Mouse (Mus musculus) 3134 (cell line): ENCODE results near the gene Cd101.

ENCODE experiments used
- DNase-seq: peaks from one replicate; pipeline ENCODE4 v3.0.0-alpha.2; 2011; ENCODE audit warnings: low spot score; ENCODE audit not compliant: insufficient read length; ENCODE audit errors: extremely low read depth

The Cd101 gene

GRCm38 (mm10) chr3:101007112-101007782, 22.1 kb downstream of the Cd101 start:
- DNase-seq = no peak

DNA sequence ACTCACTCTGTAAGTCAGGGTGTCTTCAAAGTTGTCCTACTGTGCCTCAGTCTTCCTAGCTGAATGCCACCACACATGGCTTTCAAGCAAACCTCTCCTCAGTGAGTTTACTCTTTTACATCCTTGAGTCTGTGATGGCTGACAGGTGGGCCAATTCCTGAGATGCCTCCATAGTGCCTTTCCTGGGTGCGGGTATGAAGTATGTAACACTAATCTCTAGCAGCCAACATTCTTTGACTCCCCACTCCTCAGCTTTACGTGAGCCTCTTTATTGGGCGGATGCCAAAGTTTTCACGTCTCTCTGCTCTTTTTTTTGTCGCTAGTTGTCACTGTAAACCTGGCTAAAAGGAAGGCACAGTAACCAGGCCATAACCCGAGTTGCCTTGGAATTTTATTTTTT, 24.0 kb downstream of the Cd101 start:
- DNase-seq = no peak

DNA sequence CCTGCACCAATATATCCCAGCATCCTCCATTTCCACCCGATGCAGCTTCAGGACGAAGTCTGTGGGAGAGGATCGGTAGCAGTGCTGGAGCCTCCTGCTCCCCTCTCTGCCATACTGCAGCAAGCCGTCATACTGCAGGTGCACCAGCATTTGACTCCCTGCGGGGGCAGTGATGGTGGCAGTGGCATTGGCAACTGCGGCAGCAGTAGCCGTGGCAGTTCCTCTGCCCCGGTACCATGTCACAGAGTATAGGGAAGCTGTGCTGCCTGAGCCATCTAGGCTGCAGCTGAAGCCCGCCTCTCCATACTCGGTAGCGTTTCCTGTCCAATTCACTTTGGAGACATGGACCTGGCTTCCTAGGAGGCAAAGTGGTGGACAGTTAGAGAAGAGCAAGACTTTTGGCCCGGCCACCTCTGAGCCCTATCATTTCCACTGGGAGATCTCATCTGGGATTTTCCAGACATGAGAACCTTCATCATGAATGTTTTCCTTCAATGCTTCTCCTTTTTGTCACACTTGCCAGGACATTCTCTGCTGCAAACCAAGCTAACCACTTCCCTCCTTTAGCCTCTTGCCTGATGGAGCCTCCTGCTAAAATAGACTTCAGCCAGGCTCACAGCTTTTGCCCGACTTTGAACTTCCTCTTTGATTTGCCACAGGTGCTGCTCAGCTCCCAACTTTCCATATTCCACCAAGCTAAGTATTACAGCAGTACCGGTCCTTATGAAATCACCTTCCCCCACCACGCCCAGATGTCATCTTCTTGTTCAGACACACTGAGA, 25.6 kb downstream of the Cd101 start:
- no peak for DNase-seq

DNA sequence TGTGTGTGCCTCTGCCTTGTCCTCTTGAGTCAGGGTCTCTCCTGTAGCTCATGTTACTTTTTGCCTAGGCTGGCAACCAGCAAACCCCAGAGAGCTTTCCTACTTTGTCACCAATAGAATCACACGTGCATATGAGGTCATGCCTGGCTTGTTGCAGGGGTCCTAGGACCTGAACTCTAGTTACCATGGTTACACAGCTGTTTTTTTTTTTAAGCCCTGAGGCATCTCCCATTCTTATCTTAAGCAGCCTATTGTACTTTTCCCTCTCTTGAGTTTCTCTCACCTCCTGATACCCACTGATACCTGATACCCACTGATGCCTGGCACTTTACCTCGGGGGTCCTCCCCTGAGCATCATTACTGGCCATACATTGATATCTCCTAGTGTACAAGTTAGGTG, 29.6 kb downstream of the Cd101 start:
- DNase-seq = no peak

DNA sequence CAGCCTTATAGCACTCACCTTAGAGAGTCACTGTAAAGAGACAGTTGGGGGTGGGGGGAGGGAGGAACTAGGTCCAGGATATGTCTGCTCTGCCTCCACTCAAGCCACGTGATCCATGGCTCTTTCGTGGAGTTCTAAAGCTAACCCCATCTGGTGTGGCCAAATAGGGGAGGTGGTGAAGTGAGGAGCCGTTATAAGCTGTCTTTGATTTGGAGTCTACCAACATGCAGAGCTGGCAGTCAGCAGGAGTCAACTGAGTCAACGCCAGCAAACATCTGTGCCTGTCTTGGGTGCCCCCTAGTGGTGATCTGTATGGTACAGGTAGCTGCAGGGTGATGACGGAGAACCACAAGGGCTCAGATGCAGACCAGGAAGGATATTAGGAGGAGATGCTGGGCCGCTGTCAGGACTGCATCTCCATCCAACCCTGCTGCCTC, 30.4 kb downstream of the Cd101 start:
- DNase-seq = no peak

DNA sequence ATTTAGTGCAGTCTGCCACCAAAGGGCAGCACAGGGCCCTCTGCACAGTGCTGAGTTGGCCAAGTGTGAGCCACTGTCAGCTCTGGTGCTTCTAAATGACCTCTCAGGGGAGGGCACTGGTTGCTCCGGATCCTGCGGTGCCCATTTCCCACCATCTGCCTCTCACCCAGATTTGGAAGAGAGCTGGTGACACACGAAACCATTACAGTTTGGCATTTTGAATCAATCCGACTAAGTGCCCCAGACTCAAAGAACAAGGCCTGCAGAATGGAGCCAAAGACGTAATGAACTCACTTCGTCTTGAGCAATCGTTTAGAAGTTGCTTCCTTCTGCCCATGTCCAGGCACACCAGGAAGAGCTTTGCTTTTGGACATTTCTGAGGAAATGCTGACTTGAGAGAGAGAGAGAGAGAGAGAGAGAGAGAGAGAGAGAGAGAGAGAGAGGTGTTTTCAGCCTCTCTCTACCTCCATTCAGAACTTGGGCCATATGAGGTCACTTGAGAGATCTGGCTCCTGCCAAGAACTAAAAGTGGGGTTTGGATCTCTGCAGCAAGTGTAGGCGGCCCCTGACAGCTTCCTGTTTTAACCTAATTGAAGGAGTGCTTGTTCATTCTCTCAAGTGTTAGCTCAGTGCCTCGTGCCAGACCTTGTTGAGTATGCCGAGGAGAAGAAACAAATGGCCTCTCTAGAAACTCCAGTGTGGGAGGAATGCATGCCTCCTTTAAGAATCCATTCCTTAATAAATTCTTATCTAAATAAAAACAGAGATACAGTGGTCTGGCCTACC, 31.4 kb downstream of the Cd101 start:
- DNase-seq = no peak

- DNase-seq = no peak
Measured at GRCm38 (mm10) chr3:100994252-100994651, 35.1 kb downstream of the Cd101 start.

- DNase-seq = no peak
Measured at GRCm38 (mm10) chr3:100993718-100994117, 35.6 kb downstream of the Cd101 start.

DNA sequence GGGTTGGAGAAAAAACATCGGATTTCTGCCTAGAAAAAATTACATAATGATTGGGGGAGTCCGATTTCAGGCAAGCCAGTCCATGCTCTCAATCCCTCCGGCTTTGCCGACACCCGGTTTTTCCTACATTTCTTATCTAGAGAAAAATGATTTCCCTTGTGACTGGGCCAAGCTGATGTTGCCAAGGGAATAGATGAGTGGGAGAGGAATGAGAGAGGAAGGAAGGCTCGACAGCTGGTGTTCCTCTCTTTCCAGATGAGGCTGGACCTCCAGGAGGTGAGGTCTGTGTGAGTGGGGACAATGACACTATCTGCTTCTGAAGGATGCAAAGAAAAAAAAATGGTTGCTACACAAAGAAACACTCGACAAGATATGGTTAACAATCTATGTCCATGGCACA, 36.2 kb downstream of the Cd101 start:
- no peak for DNase-seq

DNA sequence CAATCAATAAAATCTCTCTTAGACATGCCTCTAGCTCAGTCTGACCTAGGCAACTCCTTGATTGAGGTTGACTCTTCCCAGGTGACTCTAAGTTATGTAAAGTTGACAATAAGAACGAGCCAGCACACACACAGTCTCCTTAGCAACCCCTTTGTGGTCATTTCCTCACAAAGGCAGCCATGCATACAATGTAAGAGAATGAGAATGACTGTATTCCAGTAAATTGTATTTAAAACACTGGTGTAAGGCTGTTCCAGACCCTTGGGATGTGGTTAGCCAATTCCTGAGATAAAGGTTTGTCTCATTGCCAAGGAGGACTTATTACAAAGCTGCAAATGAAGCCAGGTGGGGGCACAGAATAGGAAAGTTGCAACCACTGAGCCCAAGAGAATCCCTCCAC, 39.1 kb downstream of the Cd101 start:
- no peak for DNase-seq

DNA sequence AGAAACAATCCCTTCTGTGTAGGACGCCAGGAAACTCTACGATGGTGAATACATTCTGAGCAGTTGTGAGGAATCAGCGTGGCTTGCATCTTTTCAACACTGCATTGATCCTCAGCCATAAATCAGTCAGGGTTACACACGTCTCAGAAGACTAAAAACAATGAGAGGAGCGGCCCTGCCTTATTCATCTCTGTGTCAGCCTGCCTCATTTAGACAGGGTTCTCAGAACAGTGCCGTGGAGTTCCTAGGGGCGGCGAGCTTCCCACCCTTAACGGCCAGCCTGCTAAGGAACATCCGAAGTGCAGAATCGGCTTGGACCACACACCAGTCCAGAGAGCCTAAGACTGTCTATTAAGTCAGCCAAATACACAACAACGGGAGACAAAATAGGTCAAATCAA, 39.9 kb downstream of the Cd101 start:
- DNase-seq = no peak

- no peak for DNase-seq
Measured at GRCm38 (mm10) chr3:100979290-100979689, 50.1 kb downstream of the Cd101 start.

DNA sequence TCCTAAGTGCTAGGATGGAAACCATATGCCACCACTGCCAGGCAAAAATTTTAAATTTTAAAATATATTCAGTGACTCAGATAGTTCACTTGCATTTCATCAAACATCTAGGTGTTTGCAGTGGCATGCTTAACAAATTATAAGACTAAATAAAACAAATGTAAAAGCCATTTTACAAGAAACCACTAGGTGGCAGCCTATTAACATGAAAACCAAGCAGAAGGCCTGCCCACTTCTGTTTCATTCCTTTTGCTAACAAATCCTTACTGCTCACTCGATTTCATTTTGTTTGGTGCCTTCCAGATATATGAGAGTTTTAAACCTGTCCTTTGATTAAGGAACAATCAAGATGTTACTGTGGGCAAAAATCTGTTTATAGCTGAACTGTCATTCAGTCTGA, 55.5 kb downstream of the Cd101 start:
- DNase-seq = no peak

GRCm38 (mm10) chr3:100969176-100969917, 60.0 kb downstream of the Cd101 start, which contains the start of gene Ttf2:
Ttf2 (minus strand) TSS chr3:100969663.
- peak; percentile 97 for DNase-seq

DNA sequence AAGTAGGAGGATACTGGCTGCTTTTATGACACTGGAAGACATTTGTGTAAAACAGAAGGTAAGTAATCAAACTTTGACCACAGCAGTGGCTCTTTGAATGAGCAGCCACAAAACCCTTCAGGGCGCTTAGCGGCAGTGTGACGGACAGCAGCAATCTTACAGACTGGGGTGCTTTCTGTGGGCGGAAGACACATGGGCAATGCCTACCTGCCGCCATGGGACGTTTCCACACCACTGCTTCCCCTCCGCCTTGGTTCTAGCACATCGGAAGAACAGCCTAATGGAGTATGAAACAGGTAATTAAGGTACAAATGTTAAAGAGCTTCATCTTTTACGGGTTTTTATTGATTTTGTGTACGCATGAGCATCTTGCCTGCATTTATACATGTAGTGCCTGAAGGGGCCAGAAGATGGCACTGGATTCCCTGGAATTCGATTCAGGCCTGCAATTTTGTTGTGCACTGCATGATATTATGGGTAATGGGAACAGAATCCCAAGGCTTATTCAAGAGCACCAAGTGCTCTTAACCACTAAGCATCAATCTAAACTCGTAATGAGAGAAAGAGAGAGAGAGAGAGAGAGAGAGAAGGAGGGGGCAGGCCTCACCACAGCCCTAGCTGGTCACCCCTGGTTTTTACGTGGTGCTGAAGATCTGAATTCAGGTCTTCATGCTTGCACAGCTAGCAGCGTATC, 65.4 kb downstream of the Cd101 start:
- no peak for DNase-seq

DNA sequence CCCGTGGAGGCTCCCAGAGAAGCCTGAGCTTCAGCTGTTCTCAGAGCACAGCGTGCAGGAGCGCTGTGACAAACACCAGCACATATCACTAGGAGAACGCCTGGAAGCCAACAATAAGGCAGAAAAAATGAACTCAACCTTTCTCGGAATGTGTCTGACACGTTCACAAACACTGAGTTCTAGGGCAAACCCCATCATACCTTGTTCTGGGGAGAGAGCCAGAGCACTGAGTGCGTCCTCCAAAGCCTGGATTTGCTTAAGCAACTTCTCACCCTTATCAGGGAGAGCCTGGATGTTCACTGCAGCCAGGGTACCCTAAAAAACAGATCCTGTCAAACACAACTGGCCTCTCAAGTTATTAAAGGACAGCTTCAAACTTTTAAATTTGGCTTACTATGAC, 67.9 kb downstream of the Cd101 start:
- DNase-seq = no peak

DNA sequence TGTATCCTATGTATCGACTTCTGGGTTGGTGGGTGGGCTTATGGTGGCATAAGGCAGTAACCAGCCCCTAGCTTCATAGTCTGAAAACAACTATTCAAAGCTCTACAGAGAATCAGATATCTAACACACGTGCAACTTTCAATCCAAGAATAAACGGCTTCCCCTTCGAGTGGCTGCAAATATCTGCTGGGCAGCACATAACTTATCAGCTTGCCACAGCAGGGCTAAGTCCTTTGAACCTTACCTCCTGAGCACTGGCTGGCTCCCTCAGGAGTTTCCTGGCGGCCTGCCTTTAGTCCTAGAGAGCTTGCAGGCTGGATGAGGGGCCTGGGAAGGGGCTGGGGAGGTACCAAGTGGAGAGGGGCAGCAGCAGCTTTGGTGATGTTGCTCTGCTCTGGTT, 68.3 kb downstream of the Cd101 start:
- DNase-seq = no peak

DNA sequence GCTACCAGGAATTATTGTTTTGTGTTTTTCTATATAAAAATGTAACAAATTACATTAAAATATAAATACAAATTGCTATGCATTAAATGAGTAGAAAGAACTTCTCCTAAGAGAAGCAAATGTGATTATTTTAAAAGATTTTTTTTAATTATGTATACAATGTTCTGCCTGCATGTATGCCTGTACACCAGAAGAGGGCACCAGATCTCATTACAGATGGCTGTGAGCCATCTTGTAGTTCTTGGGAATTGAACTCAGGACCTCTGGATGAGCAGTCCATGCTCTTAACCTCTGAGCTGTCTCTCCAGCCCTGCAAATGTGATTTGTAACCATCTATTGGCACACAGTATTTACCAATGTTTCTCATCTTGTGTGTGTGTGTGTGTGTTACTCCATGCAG, 74.7 kb downstream of the Cd101 start:
- DNase-seq = no peak

DNA sequence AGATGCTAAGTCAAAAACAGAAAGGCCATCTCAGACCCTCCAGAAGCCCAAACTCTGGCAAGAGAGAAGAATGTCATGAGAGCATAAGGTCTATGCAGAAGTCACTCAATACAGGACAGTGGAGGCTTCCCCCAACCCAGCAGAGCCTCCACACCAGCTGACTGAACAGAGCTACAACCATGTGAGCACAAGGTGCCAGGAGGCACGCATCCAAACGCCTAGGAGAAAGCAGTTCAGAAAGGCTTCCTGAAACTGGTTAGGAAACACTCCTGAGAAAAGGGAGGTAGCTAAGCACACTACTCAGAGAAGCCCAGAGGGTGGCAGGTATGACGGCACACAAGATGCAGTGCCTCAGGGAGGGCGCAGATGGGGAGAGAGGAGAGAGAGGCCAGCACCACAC, 77.8 kb downstream of the Cd101 start:
- DNase-seq = no peak

DNA sequence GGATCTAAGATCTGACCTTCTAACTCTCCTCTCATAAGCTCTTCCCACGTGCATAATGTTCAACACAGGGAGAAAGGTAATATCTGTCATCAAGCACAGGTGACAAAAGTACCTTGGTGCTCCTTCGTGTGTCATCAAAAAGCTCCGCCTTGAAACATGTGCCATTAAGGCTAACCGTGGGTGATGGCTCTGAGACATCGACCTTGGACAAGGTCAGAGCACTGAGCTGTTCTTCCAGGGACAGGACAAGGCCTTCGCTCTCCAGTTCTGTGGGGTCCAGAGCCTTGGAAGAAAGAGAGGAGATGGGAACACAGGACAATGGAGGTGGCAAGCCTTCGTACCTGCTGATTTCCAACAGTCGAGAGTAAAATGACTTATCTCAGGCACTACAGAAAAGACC, 82.1 kb downstream of the Cd101 start:
- no peak for DNase-seq
